Mouse (Mus musculus) embryonic facial prominence, embryonic 12.5 days (tissue): ENCODE measurements around the gene Ppp1r12c. TPM values are rescaled to one million over a fixed set of nuclear protein-coding genes. Genes with fewer than 3 reads are reported as not detected.

Experiments used
- ATAC-seq: fragments of 200-750 bp; cut with Nextera tagmentation; 2 replicates; pipeline ENCODE4 v1.8.0; 2017; ENCODE audit not compliant: insufficient number of reproducible peaks, insufficient read depth, low FRiP score, low TSS enrichment
- H3K27ac ChIP-seq: fragments of 300-500 bp; sonication (generic); 2 replicates; pipeline ENCODE4 v1.5.1; 2016; ENCODE audit warnings: mild to moderate bottlenecking
- H3K27me3 ChIP-seq: fragments of 300-500 bp; sonication (generic); 2 replicates; pipeline ENCODE4 v1.6.1; 2016; ENCODE audit warnings: mild to moderate bottlenecking, moderate library complexity
- H3K36me3 ChIP-seq: fragments of 300-500 bp; sonication (generic); 2 replicates; pipeline ENCODE4 v1.6.1; 2016; ENCODE audit warnings: mild to moderate bottlenecking
- H3K4me1 ChIP-seq: fragments of 300-500 bp; sonication (generic); 2 replicates; pipeline ENCODE4 v1.6.1; 2016
- H3K4me2 ChIP-seq: fragments of 300-500 bp; sonication (generic); replicated peaks from 2 replicates; pipeline ENCODE4 v1.6.1; 2016; ENCODE audit warnings: mild to moderate bottlenecking, moderate library complexity
- H3K4me3 ChIP-seq: fragments of 300-500 bp; sonication (generic); 2 replicates; pipeline ENCODE4 v1.5.1; 2016; ENCODE audit warnings: mild to moderate bottlenecking
- H3K9ac ChIP-seq: fragments of 300-500 bp; sonication (generic); 2 replicates; pipeline ENCODE4 v1.6.1; 2016; ENCODE audit warnings: mild to moderate bottlenecking, moderate library complexity
- H3K9me3 ChIP-seq: fragments of 300-500 bp; sonication (generic); 2 replicates; pipeline ENCODE4 v1.6.1; 2016; ENCODE audit warnings: mild to moderate bottlenecking, moderate library complexity
- WGBS: fragments of 180-500 bp; shearing (Covaris S2); methylation state at CpG from one replicate; pipeline ENCODE4 v1.1.7; 2016; 5-methylcytosine and 5-hydroxymethylcytosine counted together
- microRNA-seq: library from miRNA; unstranded; fragments of <30 nt; microRNA quantifications from one replicate; pipeline ENCODE4, GENCODE M21; 2017
- polyA plus RNA-seq: library from polyadenylated mRNA; unstranded; fragments of >200 nt; fragmentation: Nextera tagmentation; extraction: Ambion mirVana; gene quantifications from 2 replicates; pipeline ENCODE4 v1.2.1, GENCODE M21; 2016

Gene Ppp1r12c
- polyA plus RNA-seq, 1 experiment from 2014 or later = 65.6 TPM

DNA sequence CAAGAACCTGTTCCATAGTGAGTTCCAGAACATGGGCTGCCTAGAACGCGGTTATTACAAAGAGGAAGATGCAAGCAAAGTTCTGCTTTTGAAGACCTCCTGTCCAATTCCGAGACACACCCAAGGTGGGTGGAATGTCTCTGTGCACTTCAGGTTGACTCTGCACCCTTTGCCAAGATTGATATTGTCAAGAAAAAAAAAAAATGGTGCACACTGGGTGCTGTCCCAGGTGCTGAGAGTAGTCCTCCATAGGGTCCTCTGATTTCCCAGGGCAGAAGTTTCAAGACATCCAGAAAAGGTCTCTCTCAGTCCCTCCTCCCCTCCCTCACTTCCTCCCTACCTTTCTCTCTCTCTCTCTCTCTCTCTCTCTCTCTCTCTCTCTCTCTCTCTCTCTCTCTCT is 53.0 kb downstream of the Ppp1r12c start:
- no peak for ATAC-seq
- no peak overlapping the region for H3K9ac ChIP-seq
- peaks cover 5% of the 10 kb centered on the region; the same call in 1 of the 2 replicates for H3K4me1 ChIP-seq
- H3K4me3 ChIP-seq = no peak overlapping the region
- no peaks in the 10 kb centered on the region for H3K27me3 ChIP-seq
- H3K27ac ChIP-seq = no peak overlapping the region
- WGBS = 91% methylated on average over 3 of the region's 3 CpGs
- H3K36me3 ChIP-seq = peaks cover 8% of the 10 kb centered on the region; the same call in 1 of the 2 replicates
- H3K9me3 ChIP-seq = no peaks in the 10 kb centered on the region
- H3K4me2 ChIP-seq = no peak overlapping the region

GRCm38 (mm10) chr7:4447138-4447537 is 54.3 kb downstream of the Ppp1r12c start:
- no peak overlapping the region for H3K4me2 ChIP-seq
- ATAC-seq = no peak
- WGBS = 10% methylated on average over 1 of the region's 1 CpGs
- H3K36me3 ChIP-seq = peaks cover 21% of the 10 kb centered on the region
- no peaks in the 10 kb centered on the region for H3K9me3 ChIP-seq
- peaks cover 5% of the 10 kb centered on the region; the same call in 1 of the 2 replicates for H3K4me1 ChIP-seq
- H3K27me3 ChIP-seq = no peaks in the 10 kb centered on the region
- H3K27ac ChIP-seq = no peak overlapping the region
- H3K9ac ChIP-seq = no peak overlapping the region
- no peak overlapping the region for H3K4me3 ChIP-seq

DNA sequence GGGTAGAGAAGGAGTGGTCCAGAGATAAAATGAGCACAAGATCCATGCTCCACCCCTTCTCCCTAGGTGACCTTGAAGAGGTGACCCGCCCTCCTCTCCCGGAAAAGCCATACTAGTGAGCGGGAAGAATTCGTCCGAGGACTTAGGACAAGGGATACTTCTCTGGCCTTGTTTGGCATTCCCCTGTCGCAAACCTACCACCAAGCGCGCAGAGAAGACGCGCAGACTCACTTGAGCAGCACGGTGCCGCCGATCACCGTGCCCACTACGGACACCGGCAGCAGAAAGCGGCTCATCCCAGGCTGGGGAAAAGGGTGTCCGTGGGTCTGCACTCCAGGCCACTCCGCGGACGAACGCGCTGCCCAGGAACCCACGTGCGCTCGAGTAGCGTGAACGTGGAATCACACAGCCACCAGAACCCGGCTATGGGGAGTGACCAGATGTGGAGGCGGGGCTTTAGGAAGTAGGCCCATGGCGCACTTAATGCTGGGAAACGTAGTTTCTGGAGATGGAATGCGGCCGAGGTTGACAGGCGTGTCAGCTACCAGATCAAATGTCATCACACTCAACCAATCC is 56.2 kb downstream of the Ppp1r12c start, which contains the start of gene Rdh13:
Gene Rdh13, minus strand, starts transcription at position 434 of the 576 bp plus-strand sequence.
- under 1% methylated on average over 35 of the region's 35 CpGs for WGBS
- Histone ChIP-seq H3K9ac (peak within 1 kb of the TSS; percentile 68), H3K36me3 (peaks cover 39% of the 10 kb centered on the region), H3K9me3 (no peaks in the 10 kb centered on the region), H3K4me1 (peaks cover 5% of the 10 kb centered on the region; the same call in 1 of the 2 replicates), H3K4me2 (peak within 1 kb of the TSS; percentile 64), H3K4me3 (peak within 1 kb of the TSS; percentile 79), H3K27ac (peak within 1 kb of the TSS; percentile 54; the same call in 1 of the 2 replicates), H3K27me3 (no peaks in the 10 kb centered on the region)
- peak; percentile 89 for ATAC-seq

GRCm38 (mm10) chr7:4440549-4440948 is 60.9 kb downstream of the Ppp1r12c start:
- 91% methylated on average over 10 of the region's 10 CpGs for WGBS
- H3K27me3 ChIP-seq = no peaks in the 10 kb centered on the region
- ATAC-seq = no peak
- no peak overlapping the region for H3K4me2 ChIP-seq
- peaks cover 62% of the 10 kb centered on the region for H3K36me3 ChIP-seq
- H3K4me3 ChIP-seq = no peak overlapping the region
- H3K4me1 ChIP-seq = peaks cover 5% of the 10 kb centered on the region; the same call in 1 of the 2 replicates
- no peak overlapping the region for H3K27ac ChIP-seq
- H3K9me3 ChIP-seq = no peaks in the 10 kb centered on the region
- no peak overlapping the region for H3K9ac ChIP-seq

DNA sequence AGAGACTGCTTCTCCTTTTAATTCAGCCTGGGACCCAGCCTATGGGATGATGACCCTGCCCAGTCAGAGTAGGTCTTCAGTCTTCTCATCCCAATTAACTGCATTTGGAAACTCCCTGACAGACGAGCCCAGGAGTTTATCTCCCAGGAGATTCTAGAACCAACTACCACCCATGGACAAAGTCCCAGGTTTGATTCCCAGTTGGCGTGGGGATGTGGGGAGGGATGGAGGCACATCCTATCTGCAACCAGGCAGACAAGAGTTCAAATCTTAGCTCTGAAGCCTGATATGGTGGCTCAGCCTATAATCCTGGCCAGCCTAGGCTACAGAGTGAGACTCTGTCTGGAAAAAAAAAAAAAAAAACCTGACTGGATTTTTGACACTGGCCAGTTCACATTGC is 63.8 kb downstream of the Ppp1r12c start:
- H3K4me2 ChIP-seq = no peak overlapping the region
- H3K27ac ChIP-seq = no peak overlapping the region
- no peak overlapping the region for H3K4me3 ChIP-seq
- peaks cover 75% of the 10 kb centered on the region for H3K36me3 ChIP-seq
- H3K9me3 ChIP-seq = no peaks in the 10 kb centered on the region
- no peak overlapping the region for H3K9ac ChIP-seq
- H3K4me1 ChIP-seq = no peaks in the 10 kb centered on the region
- no peaks in the 10 kb centered on the region for H3K27me3 ChIP-seq
- WGBS = 89% methylated on average over 2 of the region's 2 CpGs
- ATAC-seq = no peak

DNA sequence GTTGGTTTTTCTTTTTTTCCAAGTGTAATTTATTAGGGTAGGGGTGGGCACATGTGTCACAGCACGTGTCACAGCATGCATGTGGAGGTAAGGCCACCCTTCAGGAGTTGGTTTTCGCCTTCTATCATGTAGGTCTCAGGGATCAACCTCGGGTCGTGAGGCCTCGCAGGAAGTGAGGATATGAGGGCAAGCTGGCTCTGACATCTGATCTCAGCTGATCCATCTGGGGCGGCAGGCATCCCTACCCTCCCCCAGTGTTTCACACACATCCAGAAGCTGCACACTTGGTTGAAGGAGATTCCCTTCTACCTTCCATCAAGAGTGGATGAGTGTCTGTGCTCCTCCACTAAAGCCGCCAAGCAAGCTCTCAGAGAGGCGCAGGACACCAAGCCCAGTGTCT is 69.5 kb downstream of the Ppp1r12c start:
- H3K4me2 ChIP-seq = no peak overlapping the region
- peaks cover 71% of the 10 kb centered on the region for H3K36me3 ChIP-seq
- no peak overlapping the region for H3K9ac ChIP-seq
- H3K4me1 ChIP-seq = no peaks in the 10 kb centered on the region
- WGBS = 82% methylated on average over 8 of the region's 8 CpGs
- no peaks in the 10 kb centered on the region for H3K27me3 ChIP-seq
- no peak overlapping the region for H3K27ac ChIP-seq
- H3K4me3 ChIP-seq = no peak overlapping the region
- no peaks in the 10 kb centered on the region for H3K9me3 ChIP-seq
- no peak for ATAC-seq

- no peak overlapping the region for H3K9ac ChIP-seq
- H3K27me3 ChIP-seq = no peaks in the 10 kb centered on the region
- H3K4me2 ChIP-seq = no peak overlapping the region
- H3K36me3 ChIP-seq = peaks cover 69% of the 10 kb centered on the region
- H3K4me1 ChIP-seq = no peaks in the 10 kb centered on the region
- no peaks in the 10 kb centered on the region for H3K9me3 ChIP-seq
- no peak overlapping the region for H3K27ac ChIP-seq
- no peak overlapping the region for H3K4me3 ChIP-seq
- ATAC-seq = no peak
- 80% methylated on average over 6 of the region's 6 CpGs for WGBS
These were observed 69.9 kb downstream of the Ppp1r12c start for GRCm38 (mm10) chr7:4431548-4431947.

Small RNA genes within 50 kb of the gene (microRNA-seq; reads per million reads assigned to microRNA genes)
- gene Gm24605 = not detected

Other genes starting within 250 kb of the Ppp1r12c start
- gene Ncr1, start 164.0 kb downstream of the Ppp1r12c start, polyA plus RNA-seq = not detected in 2 replicates
- 0.23 and 0.46 TPM in 2 replicates for gene Gp6, start 103.9 kb downstream of the Ppp1r12c start, polyA plus RNA-seq
- 25.9 and 29.1 TPM in 2 replicates for gene Rdh13, start 56.0 kb downstream of the Ppp1r12c start, polyA plus RNA-seq
- gene Eps8l1, start 41.0 kb downstream of the Ppp1r12c start, polyA plus RNA-seq = 7.2 and 7.3 TPM in 2 replicates
- gene Tnnt1, start 14.7 kb upstream of the Ppp1r12c start, polyA plus RNA-seq = 114 and 135 TPM in 2 replicates
- gene Tnni3, start 22.5 kb upstream of the Ppp1r12c start, polyA plus RNA-seq = 4.4 and 4.6 TPM in 2 replicates
- 2.2 and 2.9 TPM in 2 replicates for gene Dnaaf3, start 30.8 kb upstream of the Ppp1r12c start, polyA plus RNA-seq
- 5.9 and 8.8 TPM in 2 replicates for gene Syt5, start 45.9 kb upstream of the Ppp1r12c start, polyA plus RNA-seq
- gene Ptprh, start 102.4 kb upstream of the Ppp1r12c start, polyA plus RNA-seq = not detected in 2 replicates
- 1.9 and 2.2 TPM in 2 replicates for gene Tmem86b, start 129.7 kb upstream of the Ppp1r12c start, polyA plus RNA-seq
- gene Ppp6r1, start 157.3 kb upstream of the Ppp1r12c start, polyA plus RNA-seq = 10.6 and 11.7 TPM in 2 replicates
- gene Hspbp1, start 183.4 kb upstream of the Ppp1r12c start, polyA plus RNA-seq = 103 and 107 TPM in 2 replicates
- gene Brsk1, start 188.9 kb upstream of the Ppp1r12c start, polyA plus RNA-seq = 2.8 and 3.6 TPM in 2 replicates
- 0.33 TPM in 1 of 2 replicates, not detected in the other for gene Tmem150b, start 223.6 kb upstream of the Ppp1r12c start, polyA plus RNA-seq
- 71.1 and 77.3 TPM in 2 replicates for gene Kmt5c, start 238.4 kb upstream of the Ppp1r12c start, polyA plus RNA-seq